Mouse (Mus musculus) ES-E14 (cell line): ENCODE data around the gene Erg. TPM values are rescaled to one million over a fixed set of nuclear protein-coding genes. Genes with fewer than 3 reads are reported as not detected.

ENCODE experiments used
- DNase-seq: peaks from one replicate; pipeline ENCODE4 v3.0.0-alpha.2; 2013; ENCODE audit warnings: low read depth, low spot score
- H3K27ac ChIP-seq: 2 replicates; pipeline ENCODE4 v1.5.1; 2012; ENCODE audit warnings: low read depth, mild to moderate bottlenecking, low read length, moderate library complexity, mixed read lengths; ENCODE audit not compliant: poor library complexity, insufficient read depth, severe bottlenecking
- H3K36me3 ChIP-seq: 2 replicates; pipeline ENCODE4 v1.6.1; 2012; ENCODE audit warnings: mild to moderate bottlenecking, low read length, moderate library complexity, mixed read lengths; ENCODE audit not compliant: control insufficient read depth, poor library complexity, insufficient read depth, severe bottlenecking
- H3K4me1 ChIP-seq, 2 experiments: fragments of 150-350 bp in 1 of 2; sonication (generic) in 1 of 2; 2 replicates each; pipeline ENCODE4 v1.6.1; 2012; ENCODE audit warnings: low read length in 2 of 2, mild to moderate bottlenecking in 1 of 2, mixed read lengths in 1 of 2; ENCODE audit not compliant: control insufficient read depth in 2 of 2, insufficient read depth in 2 of 2, poor library complexity in 1 of 2
- H3K4me3 ChIP-seq, 2 experiments: fragments of 150-350 bp in 1 of 2; sonication (generic) in 1 of 2; 2 replicates each; pipeline ENCODE4 v1.5.1; 2012; ENCODE audit warnings: low read length in 2 of 2, low read depth in 1 of 2, mild to moderate bottlenecking in 1 of 2, mixed read lengths in 1 of 2; ENCODE audit not compliant: insufficient read depth in 1 of 2, poor library complexity in 1 of 2, severe bottlenecking in 1 of 2
- H3K9ac ChIP-seq: 2 replicates; pipeline ENCODE4 v1.6.1; 2012; ENCODE audit warnings: low read depth, mild to moderate bottlenecking, low read length, mixed read lengths; ENCODE audit not compliant: poor library complexity, insufficient read depth, severe bottlenecking
- H3K9me3 ChIP-seq: fragments of 150-350 bp; sonication (generic); 2 replicates; pipeline ENCODE4 v1.6.1; 2012; ENCODE audit warnings: low read depth, mild to moderate bottlenecking, low read length; ENCODE audit not compliant: control insufficient read depth, insufficient read depth
- CHD2 ChIP-seq: IDR thresholded peaks from 2 replicates; pipeline ENCODE4 v1.6.1; 2014; ENCODE audit warnings: mild to moderate bottlenecking, low read depth, low read length, inconsistent platforms
- HCFC1 ChIP-seq: IDR thresholded peaks from 2 replicates; pipeline ENCODE4 v1.6.1; 2012; ENCODE audit warnings: low read length, inconsistent platforms, borderline replicate concordance; ENCODE audit not compliant: insufficient read depth
- MAFK ChIP-seq: IDR thresholded peaks from 2 replicates; pipeline ENCODE4 v1.6.1; 2014; ENCODE audit warnings: mild to moderate bottlenecking, low read depth, low read length, inconsistent platforms; ENCODE audit not compliant: insufficient read depth
- ZC3H11A ChIP-seq: IDR thresholded peaks from 2 replicates; pipeline ENCODE4 v1.6.1; 2012; ENCODE audit warnings: low read depth, mild to moderate bottlenecking, inconsistent platforms, low read length, borderline replicate concordance
- ZNF384 ChIP-seq: IDR thresholded peaks from 2 replicates; pipeline ENCODE4 v1.6.1; 2012; ENCODE audit warnings: low read depth, low read length, inconsistent platforms
- in situ Hi-C, 2 experiments: fragments of 600-800 bp; cut with MboI; formaldehyde crosslinking; loops; one replicate each; pipeline ENCODE4 v1.15.1; 2025; ENCODE audit warnings: low sequenced_read_pairs in 2 of 2, inconsistent platforms in 1 of 2; ENCODE audit not compliant: unreplicated experiment in 2 of 2
- total RNA-seq: library from RNA; depleted of rRNA; stranded (reverse); fragments of 300-350 nt; gene quantifications from 2 replicates; pipeline ENCODE4 v1.2.3, GENCODE M21; 2012

The Erg gene
- total RNA-seq, 1 experiment, result 0.18 TPM

DNA sequence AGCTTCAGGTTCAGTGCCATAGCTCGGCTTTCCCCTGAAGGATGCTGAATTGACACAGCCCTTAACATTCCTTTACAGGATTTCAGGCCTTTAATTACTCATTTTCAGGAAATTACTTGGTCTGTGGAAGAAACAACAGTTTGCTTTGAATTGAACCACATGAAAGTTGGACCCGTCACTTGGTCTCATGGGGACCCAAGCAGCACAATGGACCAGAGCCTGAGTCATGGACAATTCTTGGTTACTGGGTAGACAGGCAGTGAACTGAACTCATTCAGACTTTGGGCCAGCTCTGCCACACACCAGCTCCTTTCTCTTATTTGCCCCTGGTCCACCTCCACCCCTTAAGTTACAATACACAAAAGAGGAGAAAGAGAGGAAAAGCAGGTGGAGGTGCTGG lies 126.1 kb downstream of the Erg start:
- no peak overlapping the region for H3K9ac ChIP-seq
- H3K36me3 ChIP-seq, result no peaks in the 10 kb centered on the region
- no peaks in the 10 kb centered on the region for H3K4me1 ChIP-seq
- TF ChIP-seq MAFK (no peak), ZC3H11A (no peak), HCFC1 (no peak), CHD2 (no peak), ZNF384 (no peak)
- no peak overlapping the region for H3K4me3 ChIP-seq
- H3K27ac ChIP-seq, result no peak overlapping the region
- in situ Hi-C loops, result loop anchor here in 1 of 2 experiments (10.0 to 25.0 kb wide), 2 partner anchors 114 to 477 kb away; no protein-coding TSS in a partner anchor
- no peak for DNase-seq
- no peaks in the 10 kb centered on the region for H3K9me3 ChIP-seq

DNA sequence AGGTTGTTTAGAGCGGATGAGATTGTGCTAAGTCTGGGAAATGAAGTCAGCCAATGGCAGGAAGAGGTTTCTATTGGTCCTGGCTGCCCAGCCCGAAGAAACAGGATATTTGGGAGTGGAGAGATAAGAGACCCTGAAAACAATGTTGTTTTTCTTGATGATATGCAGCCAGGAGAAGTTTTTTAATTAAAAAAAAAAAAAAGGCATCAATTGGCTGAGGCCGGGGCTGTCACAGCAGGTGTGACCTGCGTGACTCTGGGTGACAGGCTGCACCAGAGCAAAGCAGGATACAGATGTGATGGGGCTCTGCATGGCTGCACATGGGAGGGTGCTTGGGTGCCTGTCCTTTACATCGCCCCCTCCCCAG lies 127.1 kb downstream of the Erg start:
- Histone ChIP-seq H3K4me3 (no peak overlapping the region), H3K36me3 (no peaks in the 10 kb centered on the region), H3K9ac (no peak overlapping the region), H3K27ac (no peak overlapping the region), H3K9me3 (no peaks in the 10 kb centered on the region), H3K4me1 (no peaks in the 10 kb centered on the region)
- in situ Hi-C loops, result loop anchor here in 1 of 2 experiments (25.0 kb wide), 1 partner anchor 478 kb away; no protein-coding TSS in a partner anchor
- TF ChIP-seq CHD2 (no peak), ZNF384 (no peak), HCFC1 (no peak), MAFK (no peak), ZC3H11A (no peak)
- DNase-seq, result no peak

DNA sequence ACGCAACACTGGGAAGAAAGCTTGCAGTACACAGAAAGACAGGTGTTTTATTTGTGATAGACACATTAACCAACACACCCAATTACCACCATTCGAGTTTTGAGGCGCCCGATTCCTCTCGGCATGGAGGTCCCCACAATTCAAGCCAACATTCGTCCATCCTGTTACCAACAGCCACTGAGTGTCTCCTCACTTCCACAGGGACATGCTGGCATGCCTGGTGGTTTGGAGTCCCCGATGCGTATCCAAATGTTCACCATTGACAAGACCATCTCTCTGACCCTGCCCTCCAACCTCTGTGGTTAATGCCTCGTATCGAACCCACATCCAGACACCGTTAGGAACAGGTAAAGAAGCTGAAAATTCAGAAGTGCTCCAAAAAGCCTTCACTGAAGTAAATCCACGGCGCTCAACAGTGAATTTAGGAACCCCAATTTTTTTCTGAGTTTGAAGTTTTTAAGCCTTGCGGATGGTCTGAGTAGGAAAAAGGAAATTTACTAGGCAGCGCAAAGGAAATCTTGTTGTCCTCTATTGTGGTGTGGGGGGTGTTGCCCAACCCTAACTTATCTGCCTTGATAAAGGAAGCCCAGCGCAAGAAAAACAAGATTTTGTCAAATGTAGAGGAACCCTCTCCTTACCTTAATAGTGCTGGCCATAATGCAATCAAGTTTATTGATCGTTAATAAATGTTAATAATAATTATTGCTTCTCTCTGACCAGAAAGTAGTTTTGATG lies 127.6 kb downstream of the Erg start:
- in situ Hi-C loops, result loop anchor here in 1 of 2 experiments (25.0 kb wide), 1 partner anchor 479 kb away; no protein-coding TSS in a partner anchor
- Histone ChIP-seq H3K9me3 (no peaks in the 10 kb centered on the region), H3K27ac (no peak overlapping the region), H3K36me3 (no peaks in the 10 kb centered on the region), H3K9ac (no peak overlapping the region), H3K4me3 (no peak overlapping the region), H3K4me1 (no peaks in the 10 kb centered on the region)
- no peak for DNase-seq
- TF ChIP-seq MAFK, result no peak
- no peak for TF ChIP-seq HCFC1
- TF ChIP-seq CHD2, result no peak
- no peak for TF ChIP-seq ZNF384
- no peak for TF ChIP-seq ZC3H11A

DNA sequence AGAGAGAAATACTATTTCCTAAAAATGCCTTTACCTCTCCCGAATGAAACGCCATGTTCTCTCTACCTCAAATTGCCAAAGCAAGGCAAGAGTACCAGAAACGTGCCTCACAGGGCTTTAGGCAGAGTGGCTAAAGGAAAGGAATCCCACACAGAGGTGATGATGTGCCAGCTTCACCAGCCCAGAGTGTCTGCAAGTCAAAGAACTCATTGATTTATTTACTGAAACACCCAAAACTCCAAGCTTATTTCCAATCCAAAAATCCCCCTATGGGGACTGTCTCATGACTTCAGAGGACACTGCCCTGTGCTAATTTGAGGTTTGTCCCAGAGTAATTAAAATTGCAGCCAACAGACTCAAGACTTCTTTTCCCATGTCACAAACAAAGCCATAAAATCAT lies 129.4 kb downstream of the Erg start:
- H3K36me3 ChIP-seq, result no peaks in the 10 kb centered on the region
- no peak overlapping the region for H3K4me3 ChIP-seq
- H3K4me1 ChIP-seq, result no peaks in the 10 kb centered on the region
- H3K9me3 ChIP-seq, result no peaks in the 10 kb centered on the region
- in situ Hi-C loops, result loop anchor here in 1 of 2 experiments (25.0 kb wide), 1 partner anchor 480 kb away; no protein-coding TSS in a partner anchor
- H3K9ac ChIP-seq, result no peak overlapping the region
- no peak overlapping the region for H3K27ac ChIP-seq
- no peak for DNase-seq
- TF ChIP-seq ZC3H11A (no peak), MAFK (no peak), CHD2 (no peak), HCFC1 (no peak), ZNF384 (no peak)
